Mouse (Mus musculus) forebrain, embryonic 16.5 days (tissue): ENCODE data around the gene Myo16. TPM values are rescaled to one million over a fixed set of nuclear protein-coding genes. Genes with fewer than 3 reads are reported as not detected.

ENCODE experiments used
- ATAC-seq: fragments of 200-750 bp; cut with Nextera tagmentation; 2 replicates; pipeline ENCODE4 v1.8.0; 2017; ENCODE audit warnings: mild to moderate bottlenecking, moderate library complexity
- H3K27ac ChIP-seq: fragments of 300-500 bp; sonication (generic); 2 replicates; pipeline ENCODE4 v1.5.1; 2014; ENCODE audit warnings: low read length, control low read depth
- H3K27me3 ChIP-seq: fragments of 300-500 bp; sonication (generic); replicated peaks from 2 replicates; pipeline ENCODE4 v1.6.1; 2014; ENCODE audit warnings: low read length; ENCODE audit not compliant: control insufficient read depth, insufficient read depth
- H3K36me3 ChIP-seq: fragments of 300-500 bp; sonication (generic); 2 replicates; pipeline ENCODE4 v1.6.1; 2014; ENCODE audit not compliant: control insufficient read depth, insufficient read depth
- H3K4me1 ChIP-seq: fragments of 300-500 bp; sonication (generic); replicated peaks from 2 replicates; pipeline ENCODE4 v1.6.1; 2014; ENCODE audit warnings: low read length; ENCODE audit not compliant: control insufficient read depth, insufficient read depth
- H3K4me2 ChIP-seq: fragments of 300-500 bp; sonication (generic); 2 replicates; pipeline ENCODE4 v1.6.1; 2014; ENCODE audit warnings: mild to moderate bottlenecking, low read length, control low read depth
- H3K4me3 ChIP-seq: fragments of 300-500 bp; sonication (generic); replicated peaks from 2 replicates; pipeline ENCODE4 v1.5.1; 2014; ENCODE audit warnings: mild to moderate bottlenecking, low read length, control low read depth
- H3K9ac ChIP-seq: fragments of 300-500 bp; sonication (generic); replicated peaks from 2 replicates; pipeline ENCODE4 v1.6.1; 2014; ENCODE audit warnings: low read depth, low read length, control low read depth
- H3K9me3 ChIP-seq: fragments of 300-500 bp; sonication (generic); 2 replicates; pipeline ENCODE4 v1.6.1; 2016; ENCODE audit warnings: low read length; ENCODE audit not compliant: control insufficient read depth
- WGBS: fragments of 180-500 bp; shearing (Covaris S2); extraction: QIAGEN DNeasy Blood & Tissue Kit; methylation state at CpG from one replicate; pipeline ENCODE4 v1.1.7; 2014; 5-methylcytosine and 5-hydroxymethylcytosine counted together
- polyA plus RNA-seq: library from polyadenylated mRNA; unstranded; fragments of >200 nt; fragmentation: Nextera tagmentation; extraction: Ambion mirVana; gene quantifications from 2 replicates; pipeline ENCODE4 v1.2.1, GENCODE M21; 2015

The Myo16 gene
- polyA plus RNA-seq, 1 experiment from 2014 or later: 5.8 TPM

GRCm38 (mm10) chr8:10480850-10481249 lies 327.1 kb downstream of the Myo16 start:
- Histone ChIP-seq H3K9me3 (no peaks in the 10 kb centered on the region), H3K4me2 (no peak overlapping the region), H3K27ac (no peak overlapping the region), H3K4me3 (no peak overlapping the region), H3K27me3 (no peaks in the 10 kb centered on the region), H3K36me3 (no peaks in the 10 kb centered on the region), H3K4me1 (peaks cover 7% of the 10 kb centered on the region; the same call in 1 of the 2 replicates), H3K9ac (no peak overlapping the region)
- 94% methylated on average over 8 of the region's 8 CpGs for WGBS
- ATAC-seq: no peak

GRCm38 (mm10) chr8:10482064-10482463 lies 328.4 kb downstream of the Myo16 start:
- ATAC-seq: no peak
- Histone ChIP-seq H3K27me3 (no peaks in the 10 kb centered on the region), H3K4me2 (no peak overlapping the region), H3K9ac (no peak overlapping the region), H3K27ac (no peak overlapping the region), H3K36me3 (no peaks in the 10 kb centered on the region), H3K4me1 (peaks cover 7% of the 10 kb centered on the region; the same call in 1 of the 2 replicates), H3K9me3 (no peaks in the 10 kb centered on the region), H3K4me3 (no peak overlapping the region)
- 85% methylated on average over 5 of the region's 5 CpGs for WGBS

GRCm38 (mm10) chr8:10482880-10483279 lies 329.2 kb downstream of the Myo16 start:
- Histone ChIP-seq H3K9me3 (no peaks in the 10 kb centered on the region), H3K9ac (no peak overlapping the region), H3K4me2 (no peak overlapping the region), H3K36me3 (no peaks in the 10 kb centered on the region), H3K4me1 (peaks cover 7% of the 10 kb centered on the region; the same call in 1 of the 2 replicates), H3K27ac (no peak overlapping the region), H3K4me3 (no peak overlapping the region), H3K27me3 (no peaks in the 10 kb centered on the region)
- ATAC-seq: no peak
- WGBS: 76% methylated on average over 1 of the region's 1 CpGs

- H3K4me1 ChIP-seq: peaks cover 7% of the 10 kb centered on the region; the same call in 1 of the 2 replicates
- H3K27ac ChIP-seq: no peak overlapping the region
- H3K4me2 ChIP-seq: no peak overlapping the region
- no peak overlapping the region for H3K9ac ChIP-seq
- no peak overlapping the region for H3K4me3 ChIP-seq
- no peaks in the 10 kb centered on the region for H3K9me3 ChIP-seq
- 58% methylated on average over 5 of the region's 5 CpGs for WGBS
- ATAC-seq: no peak
- no peaks in the 10 kb centered on the region for H3K27me3 ChIP-seq
- H3K36me3 ChIP-seq: no peaks in the 10 kb centered on the region
Observed at GRCm38 (mm10) chr8:10483841-10484240, 330.1 kb downstream of the Myo16 start.

- H3K9ac ChIP-seq: no peak overlapping the region
- peak overlapping the region; percentile 46 for H3K27ac ChIP-seq
- no peak overlapping the region for H3K4me2 ChIP-seq
- H3K4me3 ChIP-seq: no peak overlapping the region
- 60% methylated on average over 10 of the region's 10 CpGs for WGBS
- H3K9me3 ChIP-seq: no peaks in the 10 kb centered on the region
- no peaks in the 10 kb centered on the region for H3K36me3 ChIP-seq
- peak; percentile 83 for ATAC-seq
- H3K27me3 ChIP-seq: no peaks in the 10 kb centered on the region
- H3K4me1 ChIP-seq: peaks cover 13% of the 10 kb centered on the region
Observed at GRCm38 (mm10) chr8:10489738-10490419, 336.2 kb downstream of the Myo16 start.

- Histone ChIP-seq H3K9me3 (no peaks in the 10 kb centered on the region), H3K9ac (no peak overlapping the region), H3K27me3 (no peaks in the 10 kb centered on the region), H3K4me2 (no peak overlapping the region), H3K4me1 (peaks cover 13% of the 10 kb centered on the region), H3K36me3 (no peaks in the 10 kb centered on the region), H3K4me3 (no peak overlapping the region), H3K27ac (0 out of 2 replicates have a peak overlapping the region, but pooled peaks have one; percentile 46)
- 77% methylated on average over 2 of the region's 2 CpGs for WGBS
- peak; percentile 59 for ATAC-seq
Observed at GRCm38 (mm10) chr8:10490420-10490784, 336.7 kb downstream of the Myo16 start.

GRCm38 (mm10) chr8:10490874-10491273 lies 337.2 kb downstream of the Myo16 start:
- H3K4me2 ChIP-seq: no peak overlapping the region
- no peaks in the 10 kb centered on the region for H3K9me3 ChIP-seq
- H3K4me3 ChIP-seq: no peak overlapping the region
- 76% methylated on average over 6 of the region's 6 CpGs for WGBS
- H3K27me3 ChIP-seq: no peaks in the 10 kb centered on the region
- H3K4me1 ChIP-seq: peaks cover 13% of the 10 kb centered on the region
- ATAC-seq: no peak
- no peak overlapping the region for H3K9ac ChIP-seq
- 0 out of 2 replicates have a peak, but pooled peaks cover under 1% of the 10 kb centered on the region for H3K36me3 ChIP-seq
- no peak overlapping the region for H3K27ac ChIP-seq

GRCm38 (mm10) chr8:10499846-10500245 lies 346.1 kb downstream of the Myo16 start:
- no peak overlapping the region for H3K9ac ChIP-seq
- H3K9me3 ChIP-seq: no peaks in the 10 kb centered on the region
- no peak overlapping the region for H3K4me2 ChIP-seq
- no peak overlapping the region for H3K27ac ChIP-seq
- H3K27me3 ChIP-seq: no peaks in the 10 kb centered on the region
- 23% methylated on average over 8 of the region's 8 CpGs for WGBS
- H3K36me3 ChIP-seq: 0 out of 2 replicates have a peak, but pooled peaks cover 2% of the 10 kb centered on the region
- no peak overlapping the region for H3K4me3 ChIP-seq
- no peak for ATAC-seq
- no peaks in the 10 kb centered on the region for H3K4me1 ChIP-seq

GRCm38 (mm10) chr8:10500465-10500864 lies 346.8 kb downstream of the Myo16 start:
- Histone ChIP-seq H3K4me2 (no peak overlapping the region), H3K27me3 (no peaks in the 10 kb centered on the region), H3K4me1 (no peaks in the 10 kb centered on the region), H3K9ac (no peak overlapping the region), H3K4me3 (no peak overlapping the region), H3K36me3 (0 out of 2 replicates have a peak, but pooled peaks cover 2% of the 10 kb centered on the region), H3K27ac (no peak overlapping the region), H3K9me3 (no peaks in the 10 kb centered on the region)
- ATAC-seq: no peak
- WGBS: 77% methylated on average over 6 of the region's 6 CpGs
